Mouse (Mus musculus): ENCODE measurements around the gene Ppp6r3. TPM values are rescaled to one million over a fixed set of nuclear protein-coding genes. Genes with fewer than 3 reads are reported as not detected.
"Not testable (repeated sequence)": the region's sequence is repeated elsewhere in the genome, so short reads cannot be mapped to it uniquely, and the experiment has no call there.

The Ppp6r3 gene
- 10 to 100 TPM; 50.0 to 55.7 TPM for total RNA-seq (2021)
- long read RNA-seq, experiment 1, full-length matches to known transcripts = 3 of 16 reads
- long read RNA-seq, experiment 1, partial matches to known transcripts = 9 of 16 reads
- long read RNA-seq, experiment 1, other reads (novel, unspliced or antisense) = 4 of 16 reads
- long read RNA-seq, experiment 2, full-length matches to known transcripts = 2 of 17 reads
- long read RNA-seq, experiment 2, partial matches to known transcripts = 2 of 17 reads
- long read RNA-seq, experiment 2, other reads (novel, unspliced or antisense) = 13 of 17 reads

GRCm38 (mm10) chr19:3575632-3576384, at the start of gene Ppp6r3:
Gene Ppp6r3 (minus strand): TSS chr19:3575749.
- peak; percentile 95 to 98 for DNase-seq
- intact Hi-C loops (cut with DNase I) = no loop called here

GRCm38 (mm10) chr19:3625111-3625510, 49.6 kb upstream of the Ppp6r3 start:
- DNase-seq = no peak
- intact Hi-C loops (cut with DNase I) = loop anchor here (5.0 kb wide), 1 partner anchor 37 kb away; no protein-coding TSS in a partner anchor

GRCm38 (mm10) chr19:3623824-3624223, 48.3 kb upstream of the Ppp6r3 start:
- intact Hi-C loops (cut with DNase I) = loop anchor here (2.0 to 5.0 kb wide), 2 partner anchors 78 to 95 kb away; no protein-coding TSS in a partner anchor

GRCm38 (mm10) chr19:3623294-3623693, 47.7 kb upstream of the Ppp6r3 start:
- no peak for DNase-seq
- intact Hi-C loops (cut with DNase I) = loop anchor here (2.0 to 5.0 kb wide), 2 partner anchors 79 to 96 kb away; no protein-coding TSS in a partner anchor

More at GRCm38 (mm10) chr19:3623824-3624223, 48.3 kb upstream of the Ppp6r3 start:
- DNase-seq = peak; percentile 46 to 65

GRCm38 (mm10) chr19:3620871-3621270, 45.3 kb upstream of the Ppp6r3 start:
- no peak for DNase-seq
- intact Hi-C loops (cut with DNase I) = loop anchor here (5.0 kb wide), 1 partner anchor 81 kb away; no protein-coding TSS in a partner anchor

- intact Hi-C loops (cut with DNase I) = loop anchor here (5.0 kb wide), 1 partner anchor 33 kb away; no protein-coding TSS in a partner anchor
Measured at GRCm38 (mm10) chr19:3619359-3619758, 43.8 kb upstream of the Ppp6r3 start.

GRCm38 (mm10) chr19:3613991-3614390, 38.4 kb upstream of the Ppp6r3 start:
- intact Hi-C loops (cut with DNase I) = no loop called here
- no peak for DNase-seq

More at GRCm38 (mm10) chr19:3619359-3619758, 43.8 kb upstream of the Ppp6r3 start:
- DNase-seq = no peak

- intact Hi-C loops (cut with DNase I) = no loop called here
- no peak for DNase-seq
Measured at GRCm38 (mm10) chr19:3612534-3613273, 37.2 kb upstream of the Ppp6r3 start.

GRCm38 (mm10) chr19:3611730-3612129, 36.2 kb upstream of the Ppp6r3 start:
- intact Hi-C loops (cut with DNase I) = no loop called here
- no peak for DNase-seq

- DNase-seq = no peak
- intact Hi-C loops (cut with DNase I) = no loop called here
Measured at GRCm38 (mm10) chr19:3610886-3611285, 35.3 kb upstream of the Ppp6r3 start.

GRCm38 (mm10) chr19:3609826-3610225, 34.3 kb upstream of the Ppp6r3 start:
- intact Hi-C loops (cut with DNase I) = no loop called here
- DNase-seq = no peak

GRCm38 (mm10) chr19:3594316-3594715, 18.8 kb upstream of the Ppp6r3 start:
- no peak for DNase-seq
- intact Hi-C loops (cut with DNase I) = no loop called here

GRCm38 (mm10) chr19:3593379-3594055, 18.0 kb upstream of the Ppp6r3 start:
- intact Hi-C loops (cut with DNase I) = no loop called here

GRCm38 (mm10) chr19:3589968-3590367, 14.4 kb upstream of the Ppp6r3 start:
- no peak for DNase-seq
- intact Hi-C loops (cut with DNase I) = no loop called here

More at GRCm38 (mm10) chr19:3593379-3594055, 18.0 kb upstream of the Ppp6r3 start:
- DNase-seq = no peak

GRCm38 (mm10) chr19:3589547-3589946, 14.0 kb upstream of the Ppp6r3 start:
- DNase-seq = no peak
- intact Hi-C loops (cut with DNase I) = no loop called here

GRCm38 (mm10) chr19:3587729-3588128, 12.2 kb upstream of the Ppp6r3 start:
- intact Hi-C loops (cut with DNase I); DNase-seq: not testable (repeated sequence)

GRCm38 (mm10) chr19:3586540-3586939, 11.0 kb upstream of the Ppp6r3 start:
- peak in 1 of 2 experiments; percentile 34 for DNase-seq
- intact Hi-C loops (cut with DNase I) = no loop called here

- DNase-seq = no peak
- intact Hi-C loops (cut with DNase I) = no loop called here
Measured at GRCm38 (mm10) chr19:3586026-3586425, 10.5 kb upstream of the Ppp6r3 start.

- intact Hi-C loops (cut with DNase I) = no loop called here
- peak in 1 of 2 experiments; percentile 36 for DNase-seq
Measured at GRCm38 (mm10) chr19:3581326-3581725, 5.8 kb upstream of the Ppp6r3 start.

- no peak for DNase-seq
- intact Hi-C loops (cut with DNase I) = no loop called here
Measured at GRCm38 (mm10) chr19:3577911-3578290, 2.4 kb upstream of the Ppp6r3 start.

Measured in gastrocnemius, postnatal 36 days (tissue).